Comparison of ENCODE assay signal across 11 mouse cellular contexts in genomic region chr3:65612968-65613367, GRCm38 (mm10). TPM values are rescaled to one million over a fixed set of nuclear protein-coding genes. Genes with fewer than 3 reads are reported as not detected.
DNase-seq lines count a peak whose midpoint lies in the region; ATAC-seq and TF ChIP-seq lines count a peak whose summit lies in the region.
"Had no signal": no experiment of that assay in that cellular context is flagged by ENCODE, and none has a peak within 500 bp of the region (broad histone marks: within the 10 kb centered on the region; RNA-seq: fewer than 3 reads in every experiment).

No protein-coding gene starts in this region.

- peak; percentile 30 for DNase-seq in gastrocnemius, postnatal 25 days
- DNase-seq in gastrocnemius, postnatal 4 days (ENCODE audit: low spot score in 2 of 2), result no peak
- peak; percentile 74 for DNase-seq in midbrain, embryonic 11.5 days (ENCODE audit: low spot score, missing footprints)
- DNase-seq in liver, postnatal 0 days, result no peak
- DNase-seq: adrenal gland, adult 2 months; spleen, adult 18-20 months had no signal

- H3K9me3 ChIP-seq in midbrain, embryonic 11.5 days (ENCODE audit: control insufficient read depth, low read length), result no peaks in the 10 kb centered on the region
- no peaks in the 10 kb centered on the region for H3K9me3 ChIP-seq in midbrain, embryonic 15.5 days
- H3K9me3 ChIP-seq in lung, embryonic 15.5 days, result no peaks in the 10 kb centered on the region
- no peaks in the 10 kb centered on the region for H3K9me3 ChIP-seq in stomach, embryonic 16.5 days (replicated peaks; ENCODE audit: control insufficient read depth, low read length)
- H3K9me3 ChIP-seq in liver, postnatal 0 days (ENCODE audit: low read length), result no peaks in the 10 kb centered on the region
- H3K9me3 ChIP-seq: forebrain, embryonic 12.5 days had no signal

- no peak overlapping the region for H3K4me2 ChIP-seq in midbrain, embryonic 11.5 days
- no peak overlapping the region for H3K4me2 ChIP-seq in midbrain, embryonic 15.5 days
- H3K4me2 ChIP-seq in lung, embryonic 15.5 days, result peak overlapping the region; percentile 30
- H3K4me2 ChIP-seq in stomach, embryonic 16.5 days (ENCODE audit: low read depth, low read length), result no peak overlapping the region
- H3K4me2 ChIP-seq in liver, postnatal 0 days (ENCODE audit: low read depth, low read length), result no peak overlapping the region
- H3K4me2 ChIP-seq: forebrain, embryonic 12.5 days had no signal

- no peak for TF ChIP-seq CTCF in liver, postnatal 0 days (IDR thresholded peaks at IDR 0.05; ENCODE audit: low read depth)

- no peak overlapping the region for H3K9ac ChIP-seq in midbrain, embryonic 11.5 days (ENCODE audit: low read length)
- H3K9ac ChIP-seq in midbrain, embryonic 15.5 days, result no peak overlapping the region
- no peak overlapping the region for H3K9ac ChIP-seq in lung, embryonic 15.5 days
- no peak overlapping the region for H3K9ac ChIP-seq in stomach, embryonic 16.5 days (ENCODE audit: low read length)
- H3K9ac ChIP-seq in liver, postnatal 0 days (replicated peaks), result no peak overlapping the region
- H3K9ac ChIP-seq: forebrain, embryonic 12.5 days had no signal

- H3K4me3 ChIP-seq in midbrain, embryonic 11.5 days (ENCODE audit: low read depth, low read length), result no peak overlapping the region
- H3K4me3 ChIP-seq in midbrain, embryonic 15.5 days, result no peak overlapping the region
- no peak overlapping the region for H3K4me3 ChIP-seq in lung, embryonic 15.5 days
- no peak overlapping the region for H3K4me3 ChIP-seq in stomach, embryonic 16.5 days (replicated peaks; ENCODE audit: low read length)
- H3K4me3 ChIP-seq in liver, postnatal 0 days (ENCODE audit: low read depth, low read length), result no peak overlapping the region
- H3K4me3 ChIP-seq: forebrain, embryonic 12.5 days had no signal

- H3K4me1 ChIP-seq in midbrain, embryonic 11.5 days (ENCODE audit: control insufficient read depth, insufficient read depth, low read length), result peaks cover 3% of the 10 kb centered on the region; the same call in 1 of the 2 replicates
- no peaks in the 10 kb centered on the region for H3K4me1 ChIP-seq in midbrain, embryonic 15.5 days
- H3K4me1 ChIP-seq in lung, embryonic 15.5 days, result peaks cover 18% of the 10 kb centered on the region
- H3K4me1 ChIP-seq in stomach, embryonic 16.5 days (ENCODE audit: control insufficient read depth, insufficient read depth, low read length), result peaks cover 10% of the 10 kb centered on the region; the same call in 1 of the 2 replicates
- peaks cover 9% of the 10 kb centered on the region; the same call in 1 of the 2 replicates for H3K4me1 ChIP-seq in liver, postnatal 0 days (ENCODE audit: insufficient read depth)

- ATAC-seq in midbrain, embryonic 11.5 days (ENCODE audit: low FRiP score), result no peak
- ATAC-seq in midbrain, embryonic 15.5 days (replicated peaks), result no peak
- ATAC-seq in lung, embryonic 15.5 days (ENCODE audit: borderline replicate concordance, extremely low read depth, low FRiP score, low TSS enrichment), result no peak
- no peak for ATAC-seq in stomach, embryonic 16.5 days (ENCODE audit: insufficient read depth, low FRiP score)
- no peak for ATAC-seq in liver, postnatal 0 days
- ATAC-seq in cerebellum, adult (ENCODE audit: insufficient number of reproducible peaks, low FRiP score, low TSS enrichment), result no peak

- H3K36me3 ChIP-seq in midbrain, embryonic 11.5 days (ENCODE audit: control insufficient read depth, insufficient read depth, low read length), result no peaks in the 10 kb centered on the region
- H3K36me3 ChIP-seq in midbrain, embryonic 15.5 days (replicated peaks), result no peaks in the 10 kb centered on the region
- no peaks in the 10 kb centered on the region for H3K36me3 ChIP-seq in lung, embryonic 15.5 days
- no peaks in the 10 kb centered on the region for H3K36me3 ChIP-seq in stomach, embryonic 16.5 days (ENCODE audit: control insufficient read depth, insufficient read depth, low read length)
- no peaks in the 10 kb centered on the region for H3K36me3 ChIP-seq in liver, postnatal 0 days (replicated peaks; ENCODE audit: insufficient read depth, low read length)
- H3K36me3 ChIP-seq: forebrain, embryonic 12.5 days had no signal

- WGBS in midbrain, embryonic 11.5 days, result 78% methylated on average over 6 of the region's 6 CpGs
- WGBS in midbrain, embryonic 15.5 days, result 63% methylated on average over 6 of the region's 6 CpGs
- 47% methylated on average over 6 of the region's 6 CpGs for WGBS in lung, embryonic 15.5 days
- WGBS in stomach, embryonic 16.5 days, result 54% methylated on average over 6 of the region's 6 CpGs
- 61% methylated on average over 6 of the region's 6 CpGs for WGBS in liver, postnatal 0 days (ENCODE audit: insufficient replicate concordance)

- no peaks in the 10 kb centered on the region for H3K27me3 ChIP-seq in midbrain, embryonic 11.5 days (ENCODE audit: control insufficient read depth, insufficient read depth, low read length)
- no peaks in the 10 kb centered on the region for H3K27me3 ChIP-seq in midbrain, embryonic 15.5 days (replicated peaks)
- H3K27me3 ChIP-seq in lung, embryonic 15.5 days, result no peaks in the 10 kb centered on the region
- H3K27me3 ChIP-seq in stomach, embryonic 16.5 days (ENCODE audit: control insufficient read depth, insufficient read depth, low read length), result no peaks in the 10 kb centered on the region
- no peaks in the 10 kb centered on the region for H3K27me3 ChIP-seq in liver, postnatal 0 days (ENCODE audit: insufficient read depth, low read length)
- H3K27me3 ChIP-seq: forebrain, embryonic 12.5 days had no signal

- TF ChIP-seq EP300 in liver, postnatal 0 days (IDR thresholded peaks at IDR 0.05; ENCODE audit: low read depth), result no peak

- H3K27ac ChIP-seq in midbrain, embryonic 11.5 days (ENCODE audit: low read depth, low read length), result no peak overlapping the region
- no peak overlapping the region for H3K27ac ChIP-seq in midbrain, embryonic 15.5 days
- H3K27ac ChIP-seq in lung, embryonic 15.5 days, result peak overlapping the region; percentile 65
- H3K27ac ChIP-seq in stomach, embryonic 16.5 days (ENCODE audit: low read length), result peak overlapping the region; percentile 61
- no peak overlapping the region for H3K27ac ChIP-seq in liver, postnatal 0 days (ENCODE audit: low read depth)
- H3K27ac ChIP-seq: forebrain, embryonic 12.5 days had no signal

RNA-seq across cellular contexts. Expression of gene Lekr1, which starts 53.1 kb away (rescaled TPM):
- under 1 TPM; 0.64 to 0.80 TPM for total RNA-seq in gastrocnemius, postnatal 25 days (2021)
- 1 to 10 TPM; 2.2 to 2.8 TPM for total RNA-seq in gastrocnemius, postnatal 4 days (2021)
- polyA plus RNA-seq in midbrain, embryonic 11.5 days (2014; fragmentation: Nextera tagmentation; extraction: Ambion mirVana), result 5.5 and 7.4 TPM in 2 replicates
- 5.7 and 6.5 TPM in 2 replicates for polyA plus RNA-seq in midbrain, embryonic 15.5 days (2015; fragmentation: Nextera tagmentation; extraction: Ambion mirVana)
- polyA plus RNA-seq in lung, embryonic 15.5 days (2015; fragmentation: Nextera tagmentation; extraction: Ambion mirVana), result 8.7 and 9.7 TPM in 2 replicates
- polyA plus RNA-seq in stomach, embryonic 16.5 days (2015; fragmentation: Nextera tagmentation; extraction: Ambion mirVana), result 7.0 and 7.9 TPM in 2 replicates
- 1.0 TPM in 2 replicates for polyA plus RNA-seq in liver, postnatal 0 days (2015; fragmentation: Nextera tagmentation; extraction: Ambion mirVana)
- polyA plus RNA-seq: adrenal gland, adult 2 months had no signal

Comparison
In these comparisons a context has a peak if more than half of its experiments do, and no peak if none do; other contexts are left out.
1. DNase-seq: peak in gastrocnemius, postnatal 25 days (single experiment) and midbrain, embryonic 11.5 days (single experiment); none in gastrocnemius, postnatal 4 days (0 of 2) and liver, postnatal 0 days (single experiment).
2. H3K27ac ChIP-seq: peak in lung, embryonic 15.5 days (single experiment) and stomach, embryonic 16.5 days (single experiment); none in midbrain, embryonic 11.5 days (single experiment), midbrain, embryonic 15.5 days (single experiment) and liver, postnatal 0 days (single experiment).